Mouse (Mus musculus): ENCODE data around the gene Inpp5a. TPM values are rescaled to one million over a fixed set of nuclear protein-coding genes. Genes with fewer than 3 reads are reported as not detected.

Inpp5a gene
- polyA plus RNA-seq (2012; rRNA removed): 35.4 and 38.4 TPM in 2 replicates

DNA sequence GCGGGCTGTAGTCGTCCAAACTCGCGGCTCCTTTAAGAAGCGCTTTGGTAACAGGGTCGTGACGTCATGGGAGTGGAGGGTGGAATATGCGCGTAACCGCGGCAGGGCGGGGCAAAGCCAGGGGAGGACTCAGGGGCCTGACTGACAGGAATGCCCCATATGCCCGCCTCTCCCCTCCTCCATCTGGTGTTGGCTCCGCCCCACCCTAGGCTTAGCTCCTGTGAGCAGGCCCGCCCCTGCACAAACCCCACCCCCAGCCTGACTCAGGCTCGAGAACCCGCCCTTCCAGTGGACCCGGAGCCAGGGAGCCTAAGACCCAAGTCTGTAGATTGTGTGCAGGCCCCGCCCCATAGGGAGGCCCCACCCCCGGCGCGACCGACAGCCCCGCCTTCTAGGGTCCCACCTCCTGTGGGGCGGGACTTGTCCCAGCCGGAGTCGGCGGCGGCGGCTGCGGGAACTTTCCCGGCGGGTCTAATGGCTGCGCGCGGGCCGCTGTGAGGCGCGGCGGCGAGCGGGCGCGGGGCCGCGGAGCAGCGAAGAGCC lies at the start of gene Inpp5a:
TSS of gene Inpp5a (plus strand) at position 440 of the 543 bp plus-strand sequence.
- peak; percentile 99 for DNase-seq (ENCODE audit: extremely low spot score in 1 of 2, low spot score in 1 of 2)

GRCm38 (mm10) chr7:139339184-139339583 lies 49.7 kb upstream of the Inpp5a start:
- DNase-seq (ENCODE audit: extremely low spot score in 1 of 2, low spot score in 1 of 2): no peak

DNA sequence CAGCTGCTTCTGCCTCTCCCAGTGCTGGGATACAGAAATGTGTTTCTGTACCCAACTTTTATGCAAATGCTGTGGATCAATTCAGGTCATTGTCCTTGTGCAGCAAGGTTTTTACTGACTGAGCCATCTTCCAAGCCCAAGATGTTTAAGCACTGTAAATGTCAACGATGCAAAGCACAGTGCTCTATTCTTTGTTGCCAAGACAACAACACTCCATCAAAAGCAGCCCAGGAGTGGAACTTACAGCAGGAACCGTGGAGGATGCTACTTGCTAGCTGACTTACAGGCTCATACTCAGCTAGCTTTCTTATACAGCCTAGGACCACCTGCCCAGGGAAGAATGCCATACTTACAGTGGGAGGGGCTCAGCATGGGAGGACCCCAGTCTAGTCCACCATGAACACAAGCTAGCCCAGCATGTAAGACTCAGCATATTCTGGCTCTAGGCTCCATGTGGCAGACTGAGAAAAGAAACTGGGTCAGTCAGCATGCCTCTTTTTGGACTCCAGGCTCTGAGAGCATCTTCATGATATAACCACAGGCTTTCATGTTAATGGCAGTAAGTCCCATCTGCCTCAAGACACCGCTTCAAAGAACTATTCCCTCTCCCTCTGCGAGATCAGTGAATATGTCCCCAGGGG lies 47.8 kb upstream of the Inpp5a start:
- DNase-seq (ENCODE audit: extremely low spot score in 1 of 2, low spot score in 1 of 2): peak in 1 of 2 experiments; percentile 20

- no peak for DNase-seq (ENCODE audit: extremely low spot score in 1 of 2, low spot score in 1 of 2)
These were observed 46.1 kb upstream of the Inpp5a start for GRCm38 (mm10) chr7:139342809-139343208.

DNA sequence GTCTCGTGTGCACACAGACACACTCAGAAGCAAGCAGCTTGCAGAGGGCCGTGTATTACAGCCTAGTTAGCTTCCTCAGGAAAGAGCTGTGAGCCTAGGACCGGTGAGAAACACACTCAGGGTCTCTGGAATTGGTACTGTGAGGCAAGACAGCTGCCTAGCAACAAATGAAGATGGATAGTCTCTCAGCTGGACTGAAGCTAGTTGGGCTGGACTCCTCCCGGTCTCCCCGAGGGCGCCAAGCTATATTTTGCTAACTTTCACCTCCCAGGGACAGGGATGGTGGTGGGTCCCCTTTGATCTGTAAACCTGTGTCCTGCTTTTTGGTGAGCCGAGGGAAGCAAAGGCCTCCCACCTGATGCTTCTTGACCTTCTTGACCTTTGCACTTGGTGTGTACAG lies 41.9 kb upstream of the Inpp5a start:
- DNase-seq (ENCODE audit: extremely low spot score in 1 of 2, low spot score in 1 of 2): no peak

DNA sequence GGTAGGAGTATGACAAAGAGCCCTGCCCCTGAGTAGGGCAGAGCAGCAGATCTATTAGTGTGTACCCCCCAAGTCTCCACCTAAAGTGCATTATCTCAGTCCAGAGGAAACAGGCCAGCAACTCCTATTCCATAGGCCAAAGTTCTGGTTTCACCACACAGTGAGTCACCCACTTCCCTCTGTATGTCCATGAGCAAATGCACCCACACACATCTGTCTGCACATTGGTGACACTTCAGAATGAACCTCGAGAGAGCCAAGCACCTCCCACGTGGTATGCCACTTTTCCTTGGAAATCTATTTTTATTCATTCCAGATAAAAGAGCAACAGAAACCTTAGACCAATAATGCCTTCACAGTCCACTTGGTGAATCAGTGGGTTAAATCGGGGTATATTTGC lies 38.3 kb upstream of the Inpp5a start:
- peak; percentile 78 to 82 for DNase-seq (ENCODE audit: extremely low spot score in 1 of 2, low spot score in 1 of 2)

DNA sequence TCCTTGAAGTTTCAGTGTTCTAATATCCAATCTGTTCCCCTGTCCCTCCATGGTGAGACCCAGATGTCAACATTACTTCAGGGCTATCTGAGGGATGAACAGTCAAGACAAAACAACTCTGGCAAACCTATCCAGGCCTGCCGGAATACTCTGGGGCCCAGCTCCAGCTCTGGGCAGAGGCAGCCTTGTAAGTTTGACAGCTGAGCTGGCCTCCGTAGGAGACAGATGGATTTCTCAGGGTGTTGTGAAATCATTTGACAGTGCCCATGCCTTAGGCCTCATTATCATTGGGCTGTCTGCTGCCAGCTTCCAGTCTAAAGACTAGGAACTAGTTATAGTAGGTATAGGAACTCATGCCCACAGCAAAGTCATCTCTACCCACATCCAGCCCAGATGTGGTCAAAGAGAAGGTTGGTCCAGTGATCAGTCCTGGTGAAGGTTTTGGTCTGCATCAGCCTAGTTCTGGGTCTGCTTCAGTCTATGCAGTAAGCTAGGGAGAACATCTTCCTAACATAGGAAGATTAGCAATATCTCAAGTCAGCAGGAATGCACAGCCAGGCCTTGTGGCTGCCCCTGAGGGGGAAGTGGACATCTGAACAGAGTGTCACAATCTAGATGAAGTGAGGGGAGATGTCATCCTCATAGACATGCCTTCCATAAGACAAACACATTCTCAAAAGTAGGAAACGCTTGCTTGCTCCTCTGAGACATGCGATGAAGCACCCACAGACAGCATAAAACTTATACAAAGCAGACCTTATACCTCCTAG lies 34.4 kb upstream of the Inpp5a start:
- no peak for DNase-seq (ENCODE audit: extremely low spot score in 1 of 2, low spot score in 1 of 2)

GRCm38 (mm10) chr7:139357043-139357442 lies 31.9 kb upstream of the Inpp5a start:
- no peak for DNase-seq (ENCODE audit: extremely low spot score in 1 of 2, low spot score in 1 of 2)

DNA sequence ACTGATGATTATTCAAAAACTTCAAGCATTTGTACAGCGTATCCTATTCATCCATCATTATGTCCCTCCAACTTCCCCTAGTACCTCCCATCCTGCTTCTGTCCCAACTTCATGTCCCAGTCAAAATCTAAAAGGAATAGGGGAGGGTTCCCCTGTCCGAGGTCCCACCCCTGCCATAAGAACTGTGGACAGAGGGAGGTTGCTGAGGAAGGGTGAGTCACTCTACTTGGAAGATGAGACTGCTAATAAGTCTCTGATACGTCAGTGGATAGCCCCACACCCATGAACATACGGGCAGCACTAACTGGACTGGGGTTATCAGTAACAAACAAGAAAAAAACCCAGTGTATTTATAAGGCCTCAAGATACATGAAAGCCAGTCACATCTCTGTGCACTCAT lies 29.0 kb upstream of the Inpp5a start:
- DNase-seq (ENCODE audit: extremely low spot score in 1 of 2, low spot score in 1 of 2): no peak

- no peak for DNase-seq (ENCODE audit: extremely low spot score in 1 of 2, low spot score in 1 of 2)
These were observed 27.9 kb upstream of the Inpp5a start for GRCm38 (mm10) chr7:139360890-139361559.

DNA sequence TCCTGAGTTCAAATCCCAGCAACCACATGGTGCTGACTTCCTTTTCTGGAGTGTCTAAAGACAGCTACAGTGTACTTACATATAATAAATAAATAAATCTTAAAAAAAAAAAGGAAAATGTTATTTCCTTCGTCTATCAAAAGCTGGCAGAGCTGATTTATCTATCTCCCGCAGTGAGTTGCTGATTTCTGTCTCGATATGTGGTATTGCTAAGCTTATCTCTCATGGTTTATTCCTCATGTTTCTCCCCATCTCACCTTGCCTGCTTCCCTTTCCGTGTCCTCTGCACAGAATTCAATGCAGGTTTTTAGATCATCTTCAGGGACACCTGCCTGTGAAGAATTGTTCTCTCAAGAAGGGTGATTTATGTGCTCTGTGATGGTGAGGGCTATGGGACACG lies 27.1 kb upstream of the Inpp5a start:
- no peak for DNase-seq (ENCODE audit: extremely low spot score in 1 of 2, low spot score in 1 of 2)

DNA sequence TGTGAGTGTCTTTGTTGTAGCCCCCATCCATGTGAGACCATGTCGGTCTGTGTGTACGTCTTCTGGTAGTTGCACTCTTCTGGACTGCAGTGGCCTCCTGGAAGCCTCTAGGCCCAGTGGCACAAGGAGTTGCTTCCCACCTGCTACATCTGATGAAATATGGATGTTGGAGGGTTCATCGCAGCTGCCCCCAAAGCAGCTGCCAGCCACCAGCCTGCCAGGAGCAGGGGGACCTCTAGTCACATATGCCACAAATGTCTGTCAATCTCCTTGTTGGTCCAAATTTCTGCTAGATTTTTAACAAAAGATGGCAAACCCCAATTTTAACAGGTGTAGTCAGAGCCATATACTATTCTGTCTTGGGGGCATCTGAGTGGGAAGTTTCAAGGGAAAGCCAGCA lies 26.4 kb upstream of the Inpp5a start:
- DNase-seq (ENCODE audit: extremely low spot score in 1 of 2, low spot score in 1 of 2): no peak

DNA sequence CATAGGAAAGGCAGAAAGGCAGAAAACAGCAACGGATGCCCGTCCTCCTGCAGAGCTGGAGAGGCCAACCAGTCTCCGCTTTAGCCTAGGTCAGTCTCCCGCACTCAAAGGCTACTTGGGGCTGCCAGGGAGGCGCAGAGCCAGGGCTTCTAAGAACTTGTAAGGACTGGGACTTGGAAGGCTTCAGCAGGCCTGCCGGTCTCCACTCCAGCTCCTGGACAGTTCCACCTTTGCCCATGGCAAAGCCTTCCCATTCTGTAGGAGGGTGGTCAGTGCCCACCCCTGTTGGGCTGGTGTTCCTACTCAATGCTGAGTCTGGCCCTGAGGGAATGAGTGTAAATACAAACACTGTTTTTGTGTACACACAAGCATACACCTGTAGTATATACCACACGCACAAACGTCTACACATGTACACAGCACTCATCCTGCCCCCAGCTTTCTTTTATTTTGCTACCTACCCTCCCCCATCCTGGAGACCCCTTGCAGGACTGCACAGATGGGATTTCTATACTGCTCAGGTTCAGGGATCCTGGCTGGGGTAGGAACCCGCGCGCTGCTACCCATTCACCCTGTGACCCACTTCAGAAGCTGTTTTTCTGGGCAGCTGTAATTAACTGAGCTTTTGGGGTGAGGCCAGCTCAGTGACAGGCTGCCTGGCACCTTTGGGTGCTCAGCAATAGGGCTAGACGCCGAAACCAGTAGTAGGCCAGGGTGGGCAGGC lies 25.5 kb upstream of the Inpp5a start:
- no peak for DNase-seq (ENCODE audit: extremely low spot score in 1 of 2, low spot score in 1 of 2)

DNA sequence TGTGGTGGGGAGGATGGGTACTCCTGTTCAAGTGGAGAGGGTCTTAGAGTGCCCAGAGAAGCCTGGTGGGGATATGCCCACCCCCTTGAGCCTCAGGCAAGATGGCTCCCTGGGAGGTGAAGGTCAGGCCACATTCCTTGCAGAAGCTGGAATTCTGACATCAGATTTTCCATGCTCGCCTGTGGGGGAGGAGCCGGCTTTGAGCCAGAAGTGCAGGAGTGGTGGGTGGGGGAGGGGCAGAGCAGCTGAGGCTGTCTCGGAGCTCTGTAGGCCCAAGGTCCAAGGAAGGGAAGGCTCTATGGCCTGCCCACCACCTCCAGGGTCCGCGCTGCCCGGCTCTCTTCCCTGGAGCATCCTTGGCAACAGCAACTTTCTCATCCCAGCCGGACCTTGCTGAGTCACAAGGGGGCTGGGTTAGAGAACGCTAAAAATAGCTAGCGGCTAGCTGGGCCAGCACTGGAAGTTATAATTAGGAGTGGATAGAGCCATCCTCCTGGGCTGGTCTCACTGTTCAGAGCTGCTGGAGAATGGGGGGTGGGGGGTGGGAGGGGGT lies 24.8 kb upstream of the Inpp5a start:
- peak; percentile 46 to 71 for DNase-seq (ENCODE audit: extremely low spot score in 1 of 2, low spot score in 1 of 2)

DNA sequence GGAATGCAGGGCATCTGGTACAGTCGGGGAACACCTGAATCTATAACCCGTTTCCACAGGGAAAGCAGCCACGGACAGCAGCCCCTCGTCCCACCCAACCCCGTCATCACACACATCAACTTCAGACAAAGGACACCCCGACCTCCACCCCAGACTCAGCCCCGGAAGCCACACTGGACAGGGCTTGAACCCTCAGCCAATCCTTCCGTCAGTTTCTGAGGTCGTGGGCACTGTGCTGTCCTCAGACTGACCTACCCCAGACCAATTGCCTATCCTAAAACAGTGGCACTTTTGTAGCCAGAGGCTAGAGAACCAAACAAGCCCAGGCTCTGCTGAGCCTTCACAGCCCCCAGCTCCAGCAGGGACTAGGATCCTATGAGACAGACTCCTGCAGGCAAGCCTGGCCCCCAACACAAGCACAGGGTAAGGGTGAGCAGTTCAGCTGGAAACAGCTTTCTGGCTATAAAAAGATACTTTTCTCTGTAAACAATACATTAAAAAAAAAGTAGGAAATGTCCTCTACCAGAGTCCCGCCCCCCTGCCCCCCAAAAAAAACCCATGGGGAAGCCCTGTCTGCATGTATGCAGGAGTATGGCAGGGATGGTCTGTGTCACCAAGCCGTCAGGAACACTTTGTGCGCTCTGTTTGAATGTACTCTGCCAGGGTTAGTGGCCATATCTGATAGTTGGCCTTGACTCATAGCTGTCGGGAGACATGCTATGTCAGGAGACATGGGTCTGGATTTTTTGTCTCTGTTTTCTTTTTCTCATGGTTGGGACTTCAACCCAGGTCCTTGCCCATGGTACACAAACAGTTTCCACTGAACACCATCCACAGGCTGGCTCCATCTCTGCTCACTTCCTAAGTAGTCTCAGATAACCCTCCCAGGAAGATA lies 23.7 kb upstream of the Inpp5a start:
- DNase-seq (ENCODE audit: extremely low spot score in 1 of 2, low spot score in 1 of 2): no peak

DNA sequence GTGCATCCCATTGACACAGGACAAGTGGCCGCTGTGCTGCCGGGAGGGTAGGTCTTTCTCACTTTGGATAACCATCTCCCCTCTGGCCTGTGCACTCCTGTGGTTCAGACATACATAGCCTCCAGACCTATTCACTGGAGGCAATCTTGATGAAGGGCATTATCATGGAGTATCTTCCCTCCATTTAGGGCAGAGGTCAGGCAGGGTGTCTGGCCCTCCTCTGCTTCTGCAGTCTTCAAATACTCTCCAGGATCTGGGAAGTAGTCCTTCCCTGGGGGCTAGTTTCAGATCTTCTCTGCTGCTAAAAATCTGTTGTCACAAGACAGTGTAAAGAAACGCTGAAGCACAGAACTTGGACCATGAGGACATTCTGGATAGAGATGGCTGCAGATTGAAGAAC lies 22.8 kb upstream of the Inpp5a start:
- no peak for DNase-seq (ENCODE audit: extremely low spot score in 1 of 2, low spot score in 1 of 2)

- DNase-seq (ENCODE audit: extremely low spot score in 1 of 2, low spot score in 1 of 2): no peak
These were observed 22.4 kb upstream of the Inpp5a start for GRCm38 (mm10) chr7:139366549-139366948.

GRCm38 (mm10) chr7:139368218-139368617 lies 20.7 kb upstream of the Inpp5a start:
- DNase-seq (ENCODE audit: extremely low spot score in 1 of 2, low spot score in 1 of 2): no peak

DNA sequence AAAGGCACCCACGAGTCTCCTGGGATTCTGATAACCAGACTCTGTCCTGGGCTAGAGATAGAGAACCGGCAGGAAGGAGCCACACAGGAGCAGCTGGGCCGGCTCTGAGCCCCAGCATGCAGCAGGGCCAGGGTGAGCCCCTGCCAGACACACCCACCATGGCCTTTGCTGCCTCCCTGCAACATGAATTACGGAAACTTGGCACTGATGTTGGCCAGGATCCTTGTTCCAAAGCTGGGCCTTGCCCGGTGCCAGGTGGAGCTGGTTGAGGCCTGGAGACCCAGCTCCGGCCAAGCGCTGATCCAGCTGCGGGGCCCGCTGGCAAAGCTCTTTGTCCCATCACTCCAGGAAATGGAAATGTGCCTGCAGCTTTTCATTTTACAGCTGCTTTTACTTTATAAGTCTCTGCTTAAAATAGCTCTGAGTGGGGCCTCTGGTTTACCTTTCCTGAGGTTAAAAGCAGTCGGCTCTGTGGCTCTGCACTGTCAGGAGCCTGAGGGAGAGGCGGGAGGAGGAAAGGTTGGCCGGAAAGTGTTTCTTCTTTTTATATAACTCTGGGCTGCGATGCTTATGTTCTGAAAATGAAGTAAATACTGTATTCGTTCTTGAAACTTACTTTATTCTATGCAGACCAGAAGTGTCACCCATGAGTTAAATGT lies 20.1 kb upstream of the Inpp5a start:
- DNase-seq (ENCODE audit: extremely low spot score in 1 of 2, low spot score in 1 of 2): peak in 1 of 2 experiments; percentile 24

All from frontal cortex, adult 2 months (tissue).